Mouse (Mus musculus) hindbrain, postnatal 0 days (tissue): Measurements from ENCODE around the gene Bicral. TPM values are rescaled to one million over a fixed set of nuclear protein-coding genes. Genes with fewer than 3 reads are reported as not detected.

Experiments
- ATAC-seq: fragments of 200-750 bp; cut with Nextera tagmentation; 2 replicates; pipeline ENCODE4 v1.8.0; 2017; ENCODE audit warnings: mild to moderate bottlenecking, moderate TSS enrichment, moderate library complexity
- DNase-seq: peaks from one replicate; pipeline ENCODE4 v3.0.0-alpha.2; 2015; ENCODE audit warnings: low spot score
- H3K27ac ChIP-seq: fragments of 300-500 bp; sonication (generic); 2 replicates; pipeline ENCODE4 v1.5.1; 2014; ENCODE audit warnings: mild to moderate bottlenecking
- H3K27me3 ChIP-seq: fragments of 300-500 bp; sonication (generic); 2 replicates; pipeline ENCODE4 v1.6.1; 2014; ENCODE audit warnings: low read length, mixed read lengths; ENCODE audit not compliant: insufficient read depth
- H3K36me3 ChIP-seq: fragments of 300-500 bp; sonication (generic); 2 replicates; pipeline ENCODE4 v1.6.1; 2014; ENCODE audit warnings: low read length, mixed read lengths; ENCODE audit not compliant: insufficient read depth
- H3K4me1 ChIP-seq: fragments of 300-500 bp; sonication (generic); 2 replicates; pipeline ENCODE4 v1.6.1; 2014; ENCODE audit warnings: antibody characterized with exemption, low read length, mixed read lengths; ENCODE audit not compliant: insufficient read depth
- H3K4me2 ChIP-seq: fragments of 300-500 bp; sonication (generic); 2 replicates; pipeline ENCODE4 v1.6.1; 2014; ENCODE audit warnings: low read depth, mild to moderate bottlenecking, low read length, moderate library complexity, mixed read lengths
- H3K4me3 ChIP-seq: fragments of 300-500 bp; sonication (generic); 2 replicates; pipeline ENCODE4 v1.5.1; 2014; ENCODE audit warnings: low read length
- H3K9ac ChIP-seq: fragments of 300-500 bp; sonication (generic); replicated peaks from 2 replicates; pipeline ENCODE4 v1.6.1; 2014; ENCODE audit warnings: mild to moderate bottlenecking, low read length, moderate library complexity, mixed read lengths
- H3K9me3 ChIP-seq: fragments of 300-500 bp; sonication (generic); 2 replicates; pipeline ENCODE4 v1.6.1; 2016; ENCODE audit warnings: low read length, mixed read lengths
- CTCF ChIP-seq: IDR thresholded peaks from 2 replicates; pipeline ENCODE4 v1.5.1; 2016; ENCODE audit warnings: antibody characterized with exemption, control low read depth, low read depth
- WGBS: fragments of 180-500 bp; shearing (Covaris S2); extraction: QIAGEN DNeasy Blood & Tissue Kit; methylation state at CpG from one replicate; pipeline ENCODE4 v1.1.7; 2014; 5-methylcytosine and 5-hydroxymethylcytosine counted together
- polyA plus RNA-seq: library from polyadenylated mRNA; unstranded; fragments of >200 nt; fragmentation: Nextera tagmentation; extraction: Ambion mirVana; gene quantifications from 2 replicates; pipeline ENCODE4 v1.2.1, GENCODE M21; 2015
- total RNA-seq: library from RNA; depleted of rRNA; stranded (reverse); fragments of >200 nt; gene quantifications from 2 replicates; pipeline ENCODE4 v1.2.3, GENCODE M21; 2014

Bicral gene
- total and polyA plus RNA-seq, 2 experiments from 2014 or later: 5.2 to 22.9 TPM

GRCm38 (mm10) chr17:46832981-46833305 is 25.3 kb downstream of the Bicral start:
- no peaks in the 10 kb centered on the region for H3K4me1 ChIP-seq
- H3K4me3 ChIP-seq: no peak overlapping the region
- TF ChIP-seq CTCF: no peak
- no peak for ATAC-seq
- H3K9me3 ChIP-seq: no peaks in the 10 kb centered on the region
- H3K9ac ChIP-seq: no peak overlapping the region
- no peak for DNase-seq
- H3K27me3 ChIP-seq: no peaks in the 10 kb centered on the region
- no peak overlapping the region for H3K4me2 ChIP-seq
- 91% methylated on average over 4 of the region's 4 CpGs for WGBS
- peaks cover 11% of the 10 kb centered on the region; the same call in 1 of the 2 replicates for H3K36me3 ChIP-seq
- no peak overlapping the region for H3K27ac ChIP-seq

GRCm38 (mm10) chr17:46832101-46832980 is 25.9 kb downstream of the Bicral start:
- H3K9me3 ChIP-seq: no peaks in the 10 kb centered on the region

GRCm38 (mm10) chr17:46829856-46830535 is 28.3 kb downstream of the Bicral start:
- Histone ChIP-seq H3K9ac (no peak overlapping the region), H3K27me3 (no peaks in the 10 kb centered on the region), H3K27ac (no peak overlapping the region), H3K4me3 (no peak overlapping the region), H3K9me3 (no peaks in the 10 kb centered on the region), H3K4me2 (no peak overlapping the region), H3K36me3 (peaks cover 32% of the 10 kb centered on the region; the same call in 1 of the 2 replicates), H3K4me1 (no peaks in the 10 kb centered on the region)
- no peak for TF ChIP-seq CTCF
- ATAC-seq: no peak
- WGBS: 87% methylated on average over 11 of the region's 11 CpGs
- DNase-seq: no peak

More at GRCm38 (mm10) chr17:46832101-46832980, 25.9 kb downstream of the Bicral start:
- Histone ChIP-seq H3K4me2 (no peak overlapping the region), H3K27ac (no peak overlapping the region), H3K4me1 (no peaks in the 10 kb centered on the region), H3K36me3 (peaks cover 14% of the 10 kb centered on the region; the same call in 1 of the 2 replicates), H3K27me3 (no peaks in the 10 kb centered on the region), H3K4me3 (no peak overlapping the region), H3K9ac (no peak overlapping the region; the same call in 1 of the 2 replicates)
- peak; percentile 16 for DNase-seq
- ATAC-seq: no peak
- WGBS: 62% methylated on average over 11 of the region's 11 CpGs
- no peak for TF ChIP-seq CTCF

GRCm38 (mm10) chr17:46828935-46829334 is 29.3 kb downstream of the Bicral start:
- DNase-seq (no peak), ATAC-seq (no peak)
- Histone ChIP-seq H3K4me3 (no peak overlapping the region), H3K4me1 (no peaks in the 10 kb centered on the region), H3K36me3 (peaks cover 43% of the 10 kb centered on the region), H3K4me2 (no peak overlapping the region), H3K27ac (no peak overlapping the region), H3K9me3 (no peaks in the 10 kb centered on the region), H3K27me3 (no peaks in the 10 kb centered on the region), H3K9ac (no peak overlapping the region)
- no peak for TF ChIP-seq CTCF
- WGBS: 92% methylated on average over 3 of the region's 3 CpGs

GRCm38 (mm10) chr17:46823091-46823490 is 35.2 kb downstream of the Bicral start:
- Histone ChIP-seq H3K36me3 (peaks cover 54% of the 10 kb centered on the region), H3K27me3 (no peaks in the 10 kb centered on the region), H3K4me1 (no peaks in the 10 kb centered on the region), H3K9ac (no peak overlapping the region), H3K27ac (no peak overlapping the region), H3K9me3 (no peaks in the 10 kb centered on the region), H3K4me3 (no peak overlapping the region), H3K4me2 (no peak overlapping the region)
- ATAC-seq: no peak
- WGBS: 91% methylated on average over 8 of the region's 8 CpGs
- TF ChIP-seq CTCF: no peak
- DNase-seq: no peak

GRCm38 (mm10) chr17:46820628-46821027 is 37.7 kb downstream of the Bicral start:
- no peak for TF ChIP-seq CTCF
- H3K4me1 ChIP-seq: no peaks in the 10 kb centered on the region
- peaks cover 39% of the 10 kb centered on the region for H3K36me3 ChIP-seq
- no peak overlapping the region for H3K4me2 ChIP-seq
- DNase-seq (no peak), ATAC-seq (no peak)
- no peaks in the 10 kb centered on the region for H3K9me3 ChIP-seq
- H3K27me3 ChIP-seq: no peaks in the 10 kb centered on the region
- H3K9ac ChIP-seq: no peak overlapping the region
- WGBS: 92% methylated on average over 7 of the region's 7 CpGs
- no peak overlapping the region for H3K27ac ChIP-seq
- H3K4me3 ChIP-seq: no peak overlapping the region
